Mouse (Mus musculus) brain, adult 2 months (tissue): Measurements from ENCODE around the gene Cox17.

ENCODE experiments used
- DNase-seq: peaks from one replicate; pipeline ENCODE4 v3.0.0; 2011; ENCODE audit warnings: low read depth, low spot score

Cox17 gene

GRCm38 (mm10) chr16:38348217-38348761, 1.5 kb downstream of the Cox17 start:
- DNase-seq = no peak

GRCm38 (mm10) chr16:38349881-38350280, 3.1 kb downstream of the Cox17 start:
- DNase-seq = no peak

- DNase-seq = no peak
Measured at GRCm38 (mm10) chr16:38350361-38350855, 3.6 kb downstream of the Cox17 start.

GRCm38 (mm10) chr16:38350939-38351338, 4.1 kb downstream of the Cox17 start:
- DNase-seq = no peak

- DNase-seq = no peak
Measured at GRCm38 (mm10) chr16:38352031-38352430, 5.2 kb downstream of the Cox17 start.

GRCm38 (mm10) chr16:38352851-38353250, 6.1 kb downstream of the Cox17 start:
- DNase-seq = no peak

- no peak for DNase-seq
Measured at GRCm38 (mm10) chr16:38353642-38354041, 6.9 kb downstream of the Cox17 start.

GRCm38 (mm10) chr16:38354185-38354913, 7.6 kb downstream of the Cox17 start:
- DNase-seq = no peak

- DNase-seq = no peak
Measured at GRCm38 (mm10) chr16:38358256-38358812, 11.5 kb downstream of the Cox17 start.

- DNase-seq = no peak
Measured at GRCm38 (mm10) chr16:38359241-38359640, 12.4 kb downstream of the Cox17 start.

- no peak for DNase-seq
Measured at GRCm38 (mm10) chr16:38359857-38360256, 13.1 kb downstream of the Cox17 start.

- no peak for DNase-seq
Measured at GRCm38 (mm10) chr16:38360317-38360716, 13.5 kb downstream of the Cox17 start.

GRCm38 (mm10) chr16:38361933-38362332, 15.1 kb downstream of the Cox17 start, which contains the start of gene Popdc2:
Gene Popdc2, plus strand, starts transcription at chr16:38362209.
- DNase-seq = no peak

- no peak for DNase-seq
Measured at GRCm38 (mm10) chr16:38362493-38363255, 15.9 kb downstream of the Cox17 start.

GRCm38 (mm10) chr16:38363256-38363595, 16.4 kb downstream of the Cox17 start:
- no peak for DNase-seq

- no peak for DNase-seq
Measured at GRCm38 (mm10) chr16:38363657-38364056, 16.9 kb downstream of the Cox17 start.

GRCm38 (mm10) chr16:38365390-38365789, 18.6 kb downstream of the Cox17 start:
- peak; percentile 65 for DNase-seq

GRCm38 (mm10) chr16:38366231-38366630, 19.4 kb downstream of the Cox17 start:
- peak; percentile 59 for DNase-seq

GRCm38 (mm10) chr16:38368336-38368735, 21.5 kb downstream of the Cox17 start:
- DNase-seq = peak; percentile 94

- DNase-seq = no peak
Measured at GRCm38 (mm10) chr16:38369000-38369399, 22.2 kb downstream of the Cox17 start.

GRCm38 (mm10) chr16:38369431-38369830, 22.6 kb downstream of the Cox17 start:
- DNase-seq = no peak

- DNase-seq = no peak
Measured at GRCm38 (mm10) chr16:38369992-38370484, 23.2 kb downstream of the Cox17 start.
